Mouse (Mus musculus) urinary bladder, postnatal 36 days (tissue): Measurements from ENCODE around the gene Ntrk2.
"Not testable (repeated sequence)": the region's sequence is repeated elsewhere in the genome, so short reads cannot be mapped to it uniquely, and the experiment has no call there.

Experiments used
- DNase-seq, 2 experiments: peaks; one replicate each; pipeline ENCODE4 v3.0.0; 2022; ENCODE audit warnings: low spot score in 2 of 2, mixed read lengths in 1 of 2

Ntrk2 gene

GRCm38 (mm10) chr13:59030574-59030973 is 224.2 kb downstream of the Ntrk2 start:
- DNase-seq = no peak

GRCm38 (mm10) chr13:59040156-59040915 is 234.0 kb downstream of the Ntrk2 start:
- no peak for DNase-seq

- DNase-seq = no peak
These were observed 234.8 kb downstream of the Ntrk2 start for GRCm38 (mm10) chr13:59041013-59041764.

- DNase-seq = no peak
These were observed 245.8 kb downstream of the Ntrk2 start for GRCm38 (mm10) chr13:59052188-59052587.

GRCm38 (mm10) chr13:59054331-59054730 is 248.0 kb downstream of the Ntrk2 start:
- DNase-seq = not testable (repeated sequence)

GRCm38 (mm10) chr13:59056859-59057258 is 250.5 kb downstream of the Ntrk2 start:
- no peak for DNase-seq

GRCm38 (mm10) chr13:59057886-59058285 is 251.5 kb downstream of the Ntrk2 start:
- no peak for DNase-seq

GRCm38 (mm10) chr13:59059118-59059517 is 252.7 kb downstream of the Ntrk2 start:
- DNase-seq = no peak

- no peak for DNase-seq
These were observed 259.3 kb downstream of the Ntrk2 start for GRCm38 (mm10) chr13:59065677-59066076.

GRCm38 (mm10) chr13:59073635-59074256 is 267.4 kb downstream of the Ntrk2 start:
- peak; percentile 71 to 85 for DNase-seq

- no peak for DNase-seq
These were observed 270.1 kb downstream of the Ntrk2 start for GRCm38 (mm10) chr13:59076489-59076888.

- no peak for DNase-seq
These were observed 273.5 kb downstream of the Ntrk2 start for GRCm38 (mm10) chr13:59079761-59080461.

GRCm38 (mm10) chr13:59080468-59080867 is 274.1 kb downstream of the Ntrk2 start:
- DNase-seq = no peak

GRCm38 (mm10) chr13:59089016-59089415 is 282.6 kb downstream of the Ntrk2 start:
- no peak for DNase-seq

GRCm38 (mm10) chr13:59091138-59091971 is 285.0 kb downstream of the Ntrk2 start:
- DNase-seq = no peak

GRCm38 (mm10) chr13:59092045-59092857 is 285.9 kb downstream of the Ntrk2 start:
- DNase-seq = no peak

GRCm38 (mm10) chr13:59092858-59093154 is 286.4 kb downstream of the Ntrk2 start:
- DNase-seq = no peak

- no peak for DNase-seq
These were observed 288.4 kb downstream of the Ntrk2 start for GRCm38 (mm10) chr13:59094722-59095121.

GRCm38 (mm10) chr13:59095811-59096391 is 289.5 kb downstream of the Ntrk2 start:
- no peak for DNase-seq

- no peak for DNase-seq
These were observed 293.7 kb downstream of the Ntrk2 start for GRCm38 (mm10) chr13:59100086-59100485.
